Mouse (Mus musculus) spleen, postnatal 14 days (tissue): ENCODE measurements around the gene Ugt1a2.
A peak's percentile ranks its signal among the peaks of the same experiment; 100 is the strongest.

Experiments used
- DNase-seq, 2 experiments: peaks; one replicate each; pipeline ENCODE4 v3.0.0; 2021 to 2022; ENCODE audit warnings: low spot score in 2 of 2

Ugt1a2 gene

GRCm38 (mm10) chr1:88234248-88234610, 33.8 kb downstream of the Ugt1a2 start:
- DNase-seq: no peak

GRCm38 (mm10) chr1:88234646-88235045, 34.2 kb downstream of the Ugt1a2 start:
- peak in 1 of 2 experiments; percentile 17 for DNase-seq

GRCm38 (mm10) chr1:88235046-88235893, 34.9 kb downstream of the Ugt1a2 start:
- DNase-seq: peak in 1 of 2 experiments; percentile 27

- DNase-seq: peak in 1 of 2 experiments; percentile 8
These were observed 35.6 kb downstream of the Ugt1a2 start for GRCm38 (mm10) chr1:88235894-88236415.

GRCm38 (mm10) chr1:88237311-88237710, 36.9 kb downstream of the Ugt1a2 start:
- peak in 1 of 2 experiments; percentile 25 for DNase-seq

GRCm38 (mm10) chr1:88238771-88239170, 38.4 kb downstream of the Ugt1a2 start:
- DNase-seq: peak in 1 of 2 experiments; percentile 34

GRCm38 (mm10) chr1:88240072-88240471, 39.7 kb downstream of the Ugt1a2 start:
- DNase-seq: peak in 1 of 2 experiments; percentile 21

GRCm38 (mm10) chr1:88240579-88240978, 40.2 kb downstream of the Ugt1a2 start:
- DNase-seq: peak in 1 of 2 experiments; percentile 27

- DNase-seq: peak in 1 of 2 experiments; percentile 25
These were observed 43.5 kb downstream of the Ugt1a2 start for GRCm38 (mm10) chr1:88243861-88244260.

- peak in 1 of 2 experiments; percentile 32 for DNase-seq
These were observed 45.5 kb downstream of the Ugt1a2 start for GRCm38 (mm10) chr1:88245881-88246280.

GRCm38 (mm10) chr1:88246386-88246785, 46.0 kb downstream of the Ugt1a2 start:
- no peak for DNase-seq

GRCm38 (mm10) chr1:88247660-88248059, 47.3 kb downstream of the Ugt1a2 start:
- peak in 1 of 2 experiments; percentile 26 for DNase-seq

- no peak for DNase-seq
These were observed 48.3 kb downstream of the Ugt1a2 start for GRCm38 (mm10) chr1:88248658-88249057.

- no peak for DNase-seq
These were observed 49.2 kb downstream of the Ugt1a2 start for GRCm38 (mm10) chr1:88249596-88249995.

GRCm38 (mm10) chr1:88250023-88250422, 49.6 kb downstream of the Ugt1a2 start:
- DNase-seq: no peak

- no peak for DNase-seq
These were observed 52.7 kb downstream of the Ugt1a2 start for GRCm38 (mm10) chr1:88253106-88253505.

GRCm38 (mm10) chr1:88253540-88253939, 53.1 kb downstream of the Ugt1a2 start:
- no peak for DNase-seq

- DNase-seq: no peak
These were observed 54.5 kb downstream of the Ugt1a2 start for GRCm38 (mm10) chr1:88254793-88255465.

- DNase-seq: no peak
These were observed 55.1 kb downstream of the Ugt1a2 start for GRCm38 (mm10) chr1:88255466-88255857.

- DNase-seq: no peak
These were observed 55.8 kb downstream of the Ugt1a2 start for GRCm38 (mm10) chr1:88255989-88256754.

- no peak for DNase-seq
These were observed 56.7 kb downstream of the Ugt1a2 start for GRCm38 (mm10) chr1:88256886-88257663.
